Mouse (Mus musculus): ENCODE data around the gene Rpl18.

The Rpl18 gene

DNA sequence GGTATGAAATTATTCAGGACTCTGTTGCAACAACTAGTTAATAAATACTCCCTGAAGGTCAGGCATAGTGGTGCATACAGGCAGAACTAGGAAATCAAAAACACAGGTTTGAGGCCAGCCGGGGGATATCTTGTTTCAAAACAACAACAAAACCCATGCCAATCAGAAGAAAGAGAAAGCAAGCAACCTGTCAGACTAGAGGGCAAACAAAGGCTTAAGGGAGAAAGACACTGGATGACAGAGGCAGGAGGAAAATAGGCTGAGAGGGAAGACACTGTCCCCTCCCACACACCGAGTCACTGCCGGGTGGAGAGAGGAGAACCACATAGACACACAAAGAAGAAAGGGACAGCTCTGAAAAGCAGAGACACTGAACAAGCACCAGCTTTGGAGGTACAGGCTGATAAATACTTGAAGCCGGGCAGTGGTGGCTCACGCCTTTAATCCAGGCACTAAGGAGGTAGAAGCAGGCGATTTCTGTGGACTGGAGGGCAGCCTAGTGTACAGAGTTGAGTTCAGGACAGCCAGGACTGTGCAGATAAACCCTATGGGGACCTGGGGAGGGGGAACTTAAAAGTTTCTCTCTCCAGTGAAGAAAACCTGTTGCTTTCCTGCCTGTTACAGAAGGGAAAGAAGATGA is 1.3 kb upstream of the Rpl18 start:
- peak in 1 of 2 experiments; percentile 53 for DNase-seq

DNA sequence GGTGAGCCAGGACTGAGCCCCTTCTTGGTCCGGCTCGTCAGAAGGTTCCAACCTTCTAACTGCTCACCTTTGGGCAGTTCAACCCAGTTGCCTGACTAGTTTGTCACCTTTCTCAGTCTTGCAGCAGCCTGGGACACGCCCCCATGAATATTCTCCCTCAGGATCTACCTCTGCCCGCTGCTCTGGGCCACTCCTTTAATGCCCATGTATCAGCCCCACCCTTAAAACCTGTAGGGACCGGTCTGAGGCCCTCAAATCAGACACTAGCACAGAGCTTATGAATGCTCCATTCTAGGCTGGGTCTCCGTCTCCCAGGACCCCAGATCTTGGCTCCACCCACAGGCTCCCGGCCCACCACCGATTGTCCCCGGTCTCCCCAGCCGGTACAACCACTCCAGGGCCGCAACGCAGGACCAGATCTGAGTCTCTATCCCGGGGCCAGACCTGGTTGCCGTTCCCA is 597 bp upstream of the Rpl18 start:
- DNase-seq: peak in 1 of 2 experiments; percentile 81

- peak in 1 of 2 experiments; percentile 38 for DNase-seq
Observed at GRCm38 (mm10) chr7:45715741-45716459, 643 bp downstream of the Rpl18 start.

DNA sequence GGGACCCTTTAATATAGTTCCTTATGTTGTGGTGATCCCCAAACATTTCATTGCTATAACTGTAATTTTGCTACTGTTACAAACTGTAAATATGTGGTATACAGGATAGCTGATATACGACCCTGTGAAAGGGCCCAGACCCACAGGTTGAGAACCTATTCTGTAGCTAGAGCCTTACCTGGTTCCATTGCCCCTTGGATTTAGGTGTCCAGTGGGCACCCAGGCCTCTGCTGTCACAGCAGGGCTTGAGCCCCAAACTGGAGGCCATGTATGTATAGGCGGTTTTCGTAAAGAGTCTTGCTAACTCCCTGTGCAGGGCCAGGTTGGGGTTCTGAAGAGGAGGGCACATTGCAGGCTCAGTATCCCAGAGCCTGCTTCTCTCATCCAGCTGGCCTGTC is 1.2 kb downstream of the Rpl18 start:
- DNase-seq: no peak

GRCm38 (mm10) chr7:45716952-45717917 is 2.0 kb downstream of the Rpl18 start:
- DNase-seq: no peak

DNA sequence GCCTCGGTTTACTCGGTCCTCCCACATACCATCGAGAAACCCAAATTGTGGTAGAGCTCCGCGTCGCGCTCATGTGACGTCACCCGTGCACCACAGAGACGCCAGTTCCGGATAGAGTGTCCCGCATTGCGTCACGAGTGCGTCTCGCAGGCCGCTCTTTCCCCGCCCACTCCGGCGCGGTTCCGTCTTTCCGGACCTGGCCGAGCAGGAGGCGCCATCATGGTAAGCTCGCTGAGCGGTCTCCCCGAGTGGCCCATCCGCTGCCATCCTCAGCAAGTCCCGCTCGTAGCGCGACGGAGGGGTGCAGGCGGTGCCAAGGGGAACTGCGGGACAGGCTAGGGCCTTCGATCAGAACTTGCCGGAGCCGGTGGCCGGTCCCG is 2.7 kb downstream of the Rpl18 start, which contains the start of gene Sphk2:
Sphk2 (minus strand) TSS at position 85 of the 380 bp plus-strand sequence.
- peak; percentile 98 for DNase-seq

DNA sequence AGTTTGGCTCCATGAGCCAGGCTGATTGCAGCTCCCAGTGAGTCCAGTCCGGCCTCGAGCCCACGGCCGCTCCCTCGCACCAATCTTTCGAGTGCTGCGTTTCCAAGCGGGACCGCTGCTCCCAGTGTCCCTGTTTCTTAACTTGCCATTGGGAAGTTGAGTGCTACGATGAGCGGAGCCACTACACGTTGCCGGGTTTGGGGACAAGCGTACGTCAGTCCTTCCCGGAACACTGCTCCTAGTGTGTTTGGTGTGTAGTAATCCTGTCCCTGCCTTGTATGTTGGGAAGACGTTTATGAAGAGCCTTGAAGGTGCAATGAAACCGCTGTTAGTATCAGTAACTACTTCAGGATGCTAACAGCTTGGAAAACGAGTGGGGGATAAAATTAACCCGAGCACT is 3.1 kb downstream of the Rpl18 start:
- no peak for DNase-seq

GRCm38 (mm10) chr7:45719180-45719579 is 3.9 kb downstream of the Rpl18 start:
- no peak for DNase-seq

DNA sequence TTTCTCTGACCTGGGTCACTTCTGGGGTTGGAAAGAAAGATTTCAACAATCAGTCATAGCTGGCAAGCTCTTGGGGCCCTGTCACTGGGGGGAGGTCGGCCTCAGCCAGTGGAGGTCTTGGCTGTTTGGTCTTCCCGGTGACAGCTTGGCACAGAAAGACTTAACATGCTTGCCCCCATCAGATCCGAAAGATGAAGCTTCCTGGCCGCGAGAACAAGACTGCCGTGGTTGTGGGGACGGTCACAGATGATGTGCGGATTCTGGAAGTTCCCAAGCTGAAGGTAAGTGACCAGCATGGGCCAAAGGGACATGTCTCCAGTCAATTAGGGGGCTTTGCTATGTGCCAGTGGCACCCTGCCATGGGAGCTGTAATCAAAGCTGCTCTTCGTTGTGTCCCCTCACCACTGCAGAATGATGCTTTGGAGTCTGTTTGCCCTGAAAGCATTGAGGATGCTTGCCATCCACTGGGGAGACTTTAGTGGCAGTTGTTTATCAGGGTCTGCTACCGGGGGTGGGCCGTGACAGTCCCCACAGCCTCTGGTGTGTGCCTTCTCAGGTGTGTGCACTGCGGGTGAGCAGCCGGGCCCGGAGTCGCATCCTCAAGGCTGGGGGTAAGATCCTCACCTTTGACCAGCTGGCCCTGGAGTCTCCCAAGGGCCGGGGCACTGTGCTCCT is 4.6 kb downstream of the Rpl18 start:
- no peak for DNase-seq

DNA sequence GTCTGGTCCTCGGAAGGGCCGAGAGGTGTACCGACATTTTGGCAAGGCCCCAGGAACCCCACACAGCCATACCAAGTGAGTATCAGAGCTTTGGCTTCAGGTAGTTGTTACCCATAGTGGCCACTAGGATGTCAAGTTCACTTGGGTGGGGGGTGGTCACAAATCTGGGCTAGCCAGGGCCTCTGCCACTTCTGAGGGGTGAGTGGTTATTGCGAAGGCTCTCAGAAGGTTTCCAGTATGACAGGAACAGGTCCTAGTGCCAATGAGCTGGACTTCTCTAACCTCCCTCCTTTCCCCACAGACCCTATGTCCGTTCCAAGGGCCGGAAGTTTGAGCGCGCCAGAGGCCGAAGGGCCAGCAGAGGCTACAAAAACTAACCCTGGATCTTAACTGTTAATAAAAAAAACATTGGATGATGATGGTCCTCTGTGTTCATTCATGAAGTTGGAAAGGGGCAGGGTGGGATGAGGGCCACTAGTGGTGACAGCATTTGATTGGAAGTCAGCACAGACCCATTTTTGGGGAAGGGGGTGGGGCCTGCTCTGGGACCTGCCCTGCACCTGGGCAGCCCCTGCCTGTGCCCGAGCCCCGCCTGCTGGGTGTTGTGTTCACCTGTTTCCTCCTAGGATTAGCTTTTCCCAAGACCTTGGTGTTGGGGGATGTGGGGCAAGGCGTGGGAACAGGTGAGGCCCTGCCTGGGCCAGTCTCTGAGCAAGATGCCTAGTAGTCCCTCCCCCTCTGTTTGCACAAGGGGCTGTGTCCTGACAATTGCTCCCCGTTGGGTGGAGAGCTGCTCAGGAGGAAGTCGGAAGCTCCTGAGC is 5.4 kb downstream of the Rpl18 start, which contains the start of gene Fam83e:
Fam83e (plus strand) TSS at position 800 of the 821 bp plus-strand sequence.
- no peak for DNase-seq

- no peak for DNase-seq
Observed at GRCm38 (mm10) chr7:45721234-45721571, 5.9 kb downstream of the Rpl18 start.

DNA sequence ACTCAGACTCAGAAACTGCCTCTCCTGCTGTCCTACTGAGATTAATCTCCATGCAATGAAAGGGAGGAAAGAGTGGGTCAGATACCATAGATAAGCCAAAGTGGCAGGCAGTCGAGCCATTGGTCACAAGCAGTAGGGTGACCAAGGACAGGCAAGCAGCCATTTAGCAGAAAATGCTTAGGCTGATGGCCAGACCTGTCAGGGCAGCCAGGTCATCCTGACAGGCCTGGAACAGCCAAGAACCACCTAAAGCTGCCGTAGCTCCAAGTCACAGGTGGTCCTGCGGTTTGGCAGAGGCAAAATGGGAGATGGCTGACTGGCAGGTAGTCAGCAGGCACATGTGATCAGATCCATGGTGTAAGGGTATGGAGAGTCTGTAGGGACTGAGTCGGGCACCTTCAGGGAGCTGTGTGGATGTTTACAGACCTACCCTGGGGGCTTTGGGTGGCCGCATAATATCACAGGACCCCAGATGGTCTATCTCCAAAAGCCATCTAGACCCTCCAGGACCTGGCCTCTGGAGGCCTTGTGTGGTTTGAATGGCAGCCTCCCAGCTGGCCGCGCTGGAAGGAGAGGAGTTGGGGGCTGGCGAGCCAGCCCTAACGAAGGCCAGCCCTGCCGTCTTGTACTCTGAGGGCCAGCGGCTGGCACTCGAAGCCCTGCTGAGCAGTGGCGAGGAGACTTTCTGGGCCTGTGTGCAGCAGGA is 6.5 kb downstream of the Rpl18 start:
- DNase-seq: no peak

DNA sequence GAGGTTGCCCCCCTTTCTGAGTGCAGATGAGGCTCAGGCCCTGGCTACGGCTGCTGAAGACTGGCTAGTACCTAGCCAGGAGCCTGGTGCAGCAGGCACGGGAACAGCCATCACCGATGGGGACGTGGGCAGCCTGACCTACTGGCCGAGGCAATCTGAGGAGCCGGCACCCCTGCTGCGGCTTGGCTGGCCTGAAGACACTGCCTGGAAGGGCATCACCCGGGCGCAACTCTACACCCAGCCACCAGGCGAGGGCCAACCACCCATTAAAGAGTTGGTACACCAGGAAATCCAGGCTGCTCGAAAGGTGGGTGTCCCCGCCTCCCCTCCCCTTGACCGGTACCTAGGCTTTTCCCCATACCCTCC is 7.1 kb downstream of the Rpl18 start:
- no peak for DNase-seq

DNA sequence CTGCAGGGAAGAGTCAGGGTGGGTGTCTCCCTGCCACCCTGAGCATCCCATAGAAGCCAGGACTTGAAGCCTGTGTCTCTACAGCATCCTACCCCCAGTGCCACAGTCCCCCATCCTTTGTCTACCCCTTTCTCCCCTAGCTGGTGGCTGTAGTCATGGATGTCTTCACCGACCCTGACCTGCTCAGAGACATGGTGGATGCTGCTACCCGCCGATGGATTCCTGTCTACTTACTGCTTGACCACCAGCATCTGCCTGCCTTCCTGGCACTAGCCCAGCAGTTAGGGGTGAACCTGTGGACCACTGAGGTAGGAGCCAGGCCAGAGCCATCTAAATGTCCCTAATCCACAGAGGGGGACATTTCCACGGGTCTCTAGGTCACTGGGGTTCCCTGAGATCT is 8.0 kb downstream of the Rpl18 start:
- DNase-seq: no peak

DNA sequence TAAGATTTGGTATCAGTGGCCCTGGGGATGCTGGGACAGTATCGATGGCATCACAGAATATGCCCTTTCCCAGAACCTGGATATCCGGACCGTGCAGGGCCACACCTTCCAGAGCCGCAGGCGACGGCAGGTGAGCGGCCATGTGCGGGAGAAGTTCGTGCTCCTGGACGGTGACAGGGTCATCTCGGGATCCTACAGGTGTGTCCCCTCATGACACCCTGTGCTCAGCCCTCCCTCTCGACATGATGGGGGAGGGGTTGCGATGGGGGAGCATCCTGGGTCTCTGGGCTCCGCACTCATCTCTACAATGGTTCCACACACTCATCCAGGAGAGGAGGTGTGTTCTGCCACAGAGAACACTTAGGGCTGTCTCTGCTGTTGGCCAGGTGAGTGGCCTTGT is 8.5 kb downstream of the Rpl18 start:
- no peak for DNase-seq

- DNase-seq: no peak
Observed at GRCm38 (mm10) chr7:45725151-45725550, 9.9 kb downstream of the Rpl18 start.

- no peak for DNase-seq
Observed at GRCm38 (mm10) chr7:45725713-45726112, 10.5 kb downstream of the Rpl18 start, which contains the start of gene Spaca4. Gene Spaca4, minus strand, starts transcription at chr7:45725813.

DNA sequence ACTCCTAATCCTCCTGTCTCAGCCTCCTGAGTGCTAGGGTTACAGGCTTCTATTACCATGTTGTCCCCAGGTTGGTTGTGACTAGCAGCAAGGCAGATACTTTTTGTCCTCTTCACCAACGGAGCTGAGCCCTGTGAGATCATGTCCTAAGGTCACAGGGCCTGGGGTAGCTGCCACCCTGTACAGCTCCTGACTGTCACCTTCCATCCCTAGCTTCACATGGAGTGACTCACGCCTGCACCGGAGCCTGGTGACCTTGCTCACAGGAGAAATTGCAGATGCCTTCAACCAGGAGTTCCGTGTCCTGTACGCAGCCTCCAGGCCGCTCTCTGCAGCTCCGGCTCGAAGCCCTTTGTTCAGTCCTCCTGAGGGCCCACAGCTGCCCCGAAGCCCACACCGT is 11.2 kb downstream of the Rpl18 start:
- DNase-seq: no peak

- no peak for DNase-seq
Observed at GRCm38 (mm10) chr7:45727625-45728024, 12.4 kb downstream of the Rpl18 start.

GRCm38 (mm10) chr7:45730727-45731431 is 15.6 kb downstream of the Rpl18 start:
- DNase-seq: peak in 1 of 2 experiments; percentile 55

All from kidney, adult 8-10 months (tissue).